Mouse (Mus musculus): ENCODE data around the gene Agap1.
"Not testable (repeated sequence)": the region's sequence is repeated elsewhere in the genome, so short reads cannot be mapped to it uniquely, and the experiment has no call there.

The Agap1 gene

GRCm38 (mm10) chr1:89501891-89502290 lies 47.3 kb downstream of the Agap1 start:
- not testable (repeated sequence) for DNase-seq (ENCODE audit: low read depth)

GRCm38 (mm10) chr1:89509196-89509595 lies 54.6 kb downstream of the Agap1 start:
- DNase-seq (ENCODE audit: low read depth) = no peak

- DNase-seq (ENCODE audit: low read depth) = no peak
Measured at GRCm38 (mm10) chr1:89509763-89510340, 55.2 kb downstream of the Agap1 start.

- no peak for DNase-seq (ENCODE audit: low read depth)
Measured at GRCm38 (mm10) chr1:89510731-89511130, 56.1 kb downstream of the Agap1 start.

- DNase-seq (ENCODE audit: low read depth) = no peak
Measured at GRCm38 (mm10) chr1:89513616-89514283, 59.1 kb downstream of the Agap1 start.

GRCm38 (mm10) chr1:89515808-89516560 lies 61.4 kb downstream of the Agap1 start:
- no peak for DNase-seq (ENCODE audit: low read depth)

GRCm38 (mm10) chr1:89517817-89518216 lies 63.2 kb downstream of the Agap1 start:
- DNase-seq (ENCODE audit: low read depth) = no peak

- no peak for DNase-seq (ENCODE audit: low read depth)
Measured at GRCm38 (mm10) chr1:89519914-89520643, 65.5 kb downstream of the Agap1 start.

- no peak for DNase-seq (ENCODE audit: low read depth)
Measured at GRCm38 (mm10) chr1:89521406-89521805, 66.8 kb downstream of the Agap1 start.

- DNase-seq (ENCODE audit: low read depth) = no peak
Measured at GRCm38 (mm10) chr1:89521935-89522535, 67.4 kb downstream of the Agap1 start.

- DNase-seq (ENCODE audit: low read depth) = peak; percentile 65
Measured at GRCm38 (mm10) chr1:89524369-89524768, 69.8 kb downstream of the Agap1 start.

- DNase-seq (ENCODE audit: low read depth) = no peak
Measured at GRCm38 (mm10) chr1:89524998-89525397, 70.4 kb downstream of the Agap1 start.

- peak; percentile 53 for DNase-seq (ENCODE audit: low read depth)
Measured at GRCm38 (mm10) chr1:89525825-89526224, 71.2 kb downstream of the Agap1 start.

- no peak for DNase-seq (ENCODE audit: low read depth)
Measured at GRCm38 (mm10) chr1:89528671-89529276, 74.2 kb downstream of the Agap1 start.

- DNase-seq (ENCODE audit: low read depth) = no peak
Measured at GRCm38 (mm10) chr1:89533702-89534101, 79.1 kb downstream of the Agap1 start.

GRCm38 (mm10) chr1:89535206-89535605 lies 80.6 kb downstream of the Agap1 start:
- DNase-seq (ENCODE audit: low read depth) = no peak

GRCm38 (mm10) chr1:89538163-89538946 lies 83.7 kb downstream of the Agap1 start:
- DNase-seq (ENCODE audit: low read depth) = no peak

GRCm38 (mm10) chr1:89539127-89539526 lies 84.5 kb downstream of the Agap1 start:
- DNase-seq (ENCODE audit: low read depth) = no peak

- no peak for DNase-seq (ENCODE audit: low read depth)
Measured at GRCm38 (mm10) chr1:89541151-89541550, 86.5 kb downstream of the Agap1 start.

- DNase-seq (ENCODE audit: low read depth) = no peak
Measured at GRCm38 (mm10) chr1:89542464-89542863, 87.9 kb downstream of the Agap1 start.

- DNase-seq (ENCODE audit: low read depth) = no peak
Measured at GRCm38 (mm10) chr1:89543312-89543711, 88.7 kb downstream of the Agap1 start.

Data from fibroblast of lung, adult 2 months (primary cell).